Mouse (Mus musculus) megakaryocyte, embryonic 14.5 days (primary cell): ENCODE data around the gene Rhbdd2. TPM values are rescaled to one million over a fixed set of nuclear protein-coding genes. Genes with fewer than 3 reads are reported as not detected.

Experiments
- H3K27me3 ChIP-seq: replicated peaks from 2 replicates; pipeline ENCODE3; 2012; ENCODE audit warnings: inconsistent platforms
- H3K36me3 ChIP-seq: replicated peaks from 2 replicates; pipeline ENCODE3; 2012; ENCODE audit warnings: low read length, inconsistent platforms, mixed read lengths
- H3K4me1 ChIP-seq: 2 replicates; pipeline ENCODE4 v1.6.1; 2012; ENCODE audit warnings: inconsistent platforms
- H3K4me3 ChIP-seq: replicated peaks from 2 replicates; pipeline ENCODE3; 2012; ENCODE audit warnings: moderate library complexity, mild to moderate bottlenecking, inconsistent platforms
- H3K9me3 ChIP-seq: 2 replicates; pipeline ENCODE4 v1.6.1; 2012; ENCODE audit warnings: inconsistent platforms
- FLI1 ChIP-seq: IDR thresholded peaks from 2 replicates; pipeline ENCODE4 v1.6.1; 2012; ENCODE audit warnings: low read length, inconsistent platforms, mixed read lengths
- GATA1 ChIP-seq: IDR thresholded peaks from 3 replicates; pipeline ENCODE4 v1.6.1; 2012; ENCODE audit warnings: mixed read lengths, low read length, inconsistent platforms, borderline replicate concordance
- polyA plus RNA-seq: library from polyadenylated mRNA; stranded (reverse); fragments of >175 nt; gene quantifications from 2 replicates; pipeline ENCODE4 v1.2.3, GENCODE M21; 2012; ENCODE audit warnings: low replicate concordance; ENCODE audit not compliant: insufficient read depth

Rhbdd2 gene
- polyA plus RNA-seq, 1 experiment: 12.9 TPM

DNA sequence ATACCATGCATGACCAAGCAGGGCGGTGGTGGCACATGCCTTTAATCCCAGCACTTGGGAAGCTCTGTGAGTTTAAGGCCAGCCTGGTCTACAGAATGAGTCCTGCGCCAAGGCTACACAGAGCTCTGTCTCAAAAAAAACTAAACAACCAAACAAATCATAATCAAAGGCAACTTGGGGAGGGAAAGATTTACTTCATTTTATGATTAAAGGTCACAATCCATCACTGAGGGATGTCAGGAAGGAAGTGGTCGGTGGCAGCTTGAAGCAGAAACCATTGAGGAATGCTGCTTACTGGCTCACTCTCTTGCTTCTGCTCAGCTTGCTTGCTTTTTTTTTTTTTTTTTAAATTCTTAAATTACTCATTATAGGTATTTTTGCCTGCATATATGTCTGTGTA, 44.3 kb downstream of the Rhbdd2 start:
- Histone ChIP-seq H3K9me3 (peaks cover 11% of the 10 kb centered on the region), H3K4me3 (no peak overlapping the region), H3K4me1 (peaks cover 27% of the 10 kb centered on the region), H3K27me3 (peaks cover 64% of the 10 kb centered on the region), H3K36me3 (no peaks in the 10 kb centered on the region)
- TF ChIP-seq GATA1 (no peak), FLI1 (no peak)

DNA sequence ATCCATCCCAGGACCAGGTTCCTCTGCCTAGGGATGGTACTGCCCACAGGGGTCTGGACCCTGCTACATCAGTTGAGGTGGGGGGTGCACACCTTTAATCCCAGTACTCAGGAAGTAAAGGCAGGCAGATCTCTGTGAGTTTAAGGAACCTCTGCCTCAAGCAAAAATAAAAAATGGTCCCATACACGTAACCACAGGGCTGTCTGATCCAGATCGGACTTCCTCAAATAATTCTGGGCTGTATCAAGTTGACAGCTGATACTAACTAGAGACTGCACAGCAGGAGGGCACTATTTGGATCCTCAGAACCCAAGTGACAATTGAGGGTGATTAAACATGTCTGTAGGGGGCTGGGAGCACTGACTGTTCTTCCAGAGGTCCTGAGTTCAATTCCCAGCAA, 44.8 kb downstream of the Rhbdd2 start:
- no peak overlapping the region for H3K4me3 ChIP-seq
- no peak for TF ChIP-seq GATA1
- no peak for TF ChIP-seq FLI1
- H3K27me3 ChIP-seq: peaks cover 64% of the 10 kb centered on the region
- H3K4me1 ChIP-seq: peaks cover 27% of the 10 kb centered on the region
- H3K36me3 ChIP-seq: no peaks in the 10 kb centered on the region
- H3K9me3 ChIP-seq: peaks cover 11% of the 10 kb centered on the region

DNA sequence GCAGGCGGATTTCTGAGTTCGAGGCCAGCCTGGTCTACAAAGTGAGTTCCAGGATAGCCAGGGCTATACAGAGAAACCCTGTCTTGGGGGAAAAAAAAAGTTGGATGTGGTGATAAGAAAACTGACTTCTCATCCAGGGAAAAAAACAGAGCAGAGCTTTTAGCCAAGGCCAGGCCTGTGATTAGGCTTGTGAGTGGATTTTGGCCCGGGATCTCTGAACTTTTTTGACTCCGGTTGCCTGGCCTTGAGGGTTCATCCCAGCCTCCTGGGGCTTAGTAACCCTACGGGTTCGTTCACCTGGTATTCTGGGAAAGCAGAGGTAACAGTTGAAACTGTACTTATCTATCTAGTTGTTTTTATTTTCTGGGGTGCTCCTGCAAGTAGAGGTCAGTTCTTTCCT, 46.1 kb downstream of the Rhbdd2 start:
- Histone ChIP-seq H3K9me3 (peaks cover 11% of the 10 kb centered on the region), H3K4me1 (peaks cover 26% of the 10 kb centered on the region), H3K27me3 (peaks cover 62% of the 10 kb centered on the region), H3K36me3 (no peaks in the 10 kb centered on the region), H3K4me3 (no peak overlapping the region)
- TF ChIP-seq GATA1 (no peak), FLI1 (no peak)

DNA sequence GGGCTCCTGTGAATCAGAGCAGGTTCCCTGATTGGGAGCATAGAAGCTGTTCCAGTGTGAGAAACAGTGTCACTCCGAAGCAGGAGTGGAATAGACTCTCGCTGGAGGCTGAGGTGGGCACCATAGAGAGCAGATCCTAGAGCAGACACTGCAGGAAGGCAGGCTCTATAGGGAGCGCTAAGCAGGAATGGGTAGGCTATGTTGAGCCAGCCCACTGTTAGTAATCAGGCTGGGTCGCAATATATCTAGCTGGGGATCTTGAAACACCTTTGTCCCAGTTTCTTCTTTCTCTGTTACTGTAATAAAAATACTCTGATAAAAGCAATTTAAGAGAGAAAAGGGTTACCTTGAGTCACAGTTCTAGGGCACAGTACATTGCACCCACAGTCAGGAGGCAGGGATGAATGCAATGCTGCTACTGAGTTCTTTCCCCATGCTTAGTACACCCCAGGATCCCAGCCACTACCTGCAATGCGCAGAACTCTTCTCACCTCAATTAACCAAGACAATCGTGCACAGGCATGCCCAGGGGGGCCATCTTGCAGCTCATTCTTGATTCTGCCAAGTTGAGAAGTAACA, 48.6 kb downstream of the Rhbdd2 start:
- H3K4me3 ChIP-seq: no peak overlapping the region
- H3K4me1 ChIP-seq: peaks cover 18% of the 10 kb centered on the region
- H3K9me3 ChIP-seq: peaks cover 11% of the 10 kb centered on the region
- TF ChIP-seq GATA1: no peak
- no peak for TF ChIP-seq FLI1
- peaks cover 38% of the 10 kb centered on the region for H3K27me3 ChIP-seq
- H3K36me3 ChIP-seq: no peaks in the 10 kb centered on the region

DNA sequence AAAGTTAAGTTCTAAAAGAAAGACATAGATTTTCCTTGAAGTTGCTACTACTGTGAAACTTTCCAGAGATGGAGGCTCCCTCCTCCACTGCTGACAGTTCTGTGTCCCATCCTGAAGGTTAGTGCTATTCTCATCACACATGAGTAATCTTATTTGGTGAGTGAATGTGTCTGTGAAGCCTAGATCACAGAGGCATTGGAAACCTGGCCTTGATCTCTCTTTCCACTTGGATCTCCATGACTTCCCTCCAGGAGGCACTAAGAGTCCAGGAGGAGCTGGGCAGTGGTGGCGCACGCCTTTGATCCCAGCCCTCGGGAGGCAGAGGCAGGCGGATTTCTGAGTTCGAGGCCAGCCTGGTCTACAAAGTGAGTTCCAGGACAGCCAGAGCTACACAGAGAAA, 49.6 kb downstream of the Rhbdd2 start:
- no peak for TF ChIP-seq GATA1
- TF ChIP-seq FLI1: no peak
- Histone ChIP-seq H3K9me3 (peaks cover 10% of the 10 kb centered on the region), H3K4me3 (no peak overlapping the region), H3K36me3 (no peaks in the 10 kb centered on the region), H3K27me3 (peaks cover 35% of the 10 kb centered on the region), H3K4me1 (peaks cover 20% of the 10 kb centered on the region)

DNA sequence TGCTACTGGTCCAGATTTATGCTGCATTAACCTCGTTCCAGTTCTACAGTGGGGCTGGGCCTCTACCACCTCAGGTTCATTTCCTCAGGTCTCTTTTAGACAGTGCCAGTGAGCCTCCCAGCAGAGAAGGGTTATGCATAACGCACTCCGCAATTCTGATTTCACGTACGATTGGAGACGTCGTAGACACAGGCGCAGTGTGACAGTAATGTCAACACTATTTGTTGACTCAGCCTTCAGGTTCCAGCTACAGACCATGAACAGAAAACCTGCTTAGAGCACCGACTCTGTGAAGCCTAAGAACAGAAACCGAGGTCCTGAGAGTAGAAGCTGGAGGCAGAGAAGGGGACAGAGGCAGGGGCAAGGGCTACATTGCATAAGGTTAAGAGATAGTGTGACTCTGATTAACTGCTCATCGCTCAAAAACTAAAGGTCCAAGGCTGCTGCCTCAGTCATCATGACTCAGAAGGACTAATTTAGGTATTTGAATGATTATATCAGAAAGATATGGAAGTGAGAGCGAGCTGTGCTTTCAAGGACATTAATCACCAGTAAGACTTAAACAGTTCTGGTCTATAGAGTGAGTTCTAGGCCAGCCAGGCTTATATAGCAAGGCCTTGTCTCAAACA, 50.6 kb downstream of the Rhbdd2 start:
- peaks cover 32% of the 10 kb centered on the region for H3K27me3 ChIP-seq
- peaks cover 21% of the 10 kb centered on the region for H3K4me1 ChIP-seq
- no peaks in the 10 kb centered on the region for H3K36me3 ChIP-seq
- H3K4me3 ChIP-seq: no peak overlapping the region
- H3K9me3 ChIP-seq: peaks cover 2% of the 10 kb centered on the region
- TF ChIP-seq GATA1 (no peak), FLI1 (no peak)

DNA sequence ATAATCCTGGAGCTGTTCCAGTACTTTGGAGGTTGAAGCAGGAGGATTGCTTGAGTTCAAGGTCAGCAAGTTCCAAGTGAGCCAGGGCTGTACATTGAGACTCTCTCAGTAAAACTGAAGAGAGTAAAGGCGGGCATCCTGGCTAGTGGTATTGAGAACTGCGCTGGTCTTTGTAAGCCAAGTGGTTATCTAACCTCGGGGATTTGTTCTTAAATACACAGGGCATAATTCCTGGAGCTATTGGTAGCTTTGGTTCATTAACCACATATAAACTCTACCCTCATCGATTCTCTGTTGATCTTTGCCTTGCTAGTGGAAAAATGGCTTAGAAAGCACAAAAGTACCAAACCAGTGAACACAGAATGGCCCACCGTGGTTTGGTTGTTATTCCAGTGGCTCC, 58.0 kb downstream of the Rhbdd2 start:
- no peaks in the 10 kb centered on the region for H3K27me3 ChIP-seq
- TF ChIP-seq GATA1 (no peak), FLI1 (no peak)
- peaks cover 51% of the 10 kb centered on the region for H3K4me1 ChIP-seq
- peak overlapping the region; percentile 94 for H3K4me3 ChIP-seq
- no peaks in the 10 kb centered on the region for H3K9me3 ChIP-seq
- H3K36me3 ChIP-seq: peaks cover 30% of the 10 kb centered on the region

DNA sequence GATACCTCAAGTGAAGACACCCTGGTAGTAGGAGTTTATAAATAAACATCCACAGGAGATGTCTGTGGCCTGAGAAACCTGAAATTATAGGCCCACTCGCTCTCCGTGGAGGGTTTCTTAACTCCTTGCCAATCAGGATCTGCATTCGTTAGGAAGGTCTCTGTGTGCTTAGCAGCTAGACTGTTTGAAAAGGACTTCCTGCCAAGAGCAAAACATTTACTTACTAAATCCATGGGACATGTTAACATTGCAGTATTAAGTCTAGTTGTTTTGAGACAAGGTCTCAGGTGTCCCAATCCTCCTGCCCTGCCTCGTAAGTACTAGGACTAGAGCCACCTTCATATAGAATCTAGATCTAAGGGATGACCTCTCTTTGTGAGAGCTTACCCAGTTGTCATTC, 58.8 kb downstream of the Rhbdd2 start:
- H3K4me1 ChIP-seq: peaks cover 47% of the 10 kb centered on the region
- peaks cover 32% of the 10 kb centered on the region for H3K36me3 ChIP-seq
- no peak for TF ChIP-seq FLI1
- no peak for TF ChIP-seq GATA1
- no peaks in the 10 kb centered on the region for H3K9me3 ChIP-seq
- no peaks in the 10 kb centered on the region for H3K27me3 ChIP-seq
- peak overlapping the region; percentile 18 for H3K4me3 ChIP-seq

DNA sequence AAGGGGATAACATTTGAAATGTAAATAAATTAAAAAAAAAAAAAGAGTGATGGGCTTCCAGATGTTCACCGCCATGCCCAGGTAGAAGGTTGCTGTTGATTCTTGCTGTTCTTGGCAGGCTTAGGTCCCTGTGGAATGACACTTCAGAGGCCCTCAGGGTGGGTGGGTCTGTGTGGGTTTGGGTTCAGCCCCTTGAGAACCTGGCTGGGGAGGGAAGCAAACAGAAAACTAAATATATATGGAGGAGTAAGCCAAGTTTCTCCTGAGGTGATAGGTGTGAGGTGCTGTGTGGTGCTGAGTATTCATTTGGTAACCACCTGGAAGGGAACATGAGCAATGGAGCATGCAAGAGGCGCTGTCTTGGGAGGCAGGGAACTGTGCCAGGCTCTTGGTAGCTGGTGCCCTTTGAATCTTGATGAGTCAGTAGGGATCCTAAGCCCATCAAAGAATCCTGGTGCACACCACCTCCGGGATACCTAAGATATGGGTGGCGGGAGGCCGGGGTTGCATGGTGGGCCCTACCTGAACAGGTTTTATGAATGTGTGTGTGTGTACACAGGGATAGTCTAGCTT, 60.9 kb downstream of the Rhbdd2 start:
- Histone ChIP-seq H3K9me3 (no peaks in the 10 kb centered on the region), H3K4me3 (no peak overlapping the region), H3K4me1 (peaks cover 50% of the 10 kb centered on the region), H3K27me3 (no peaks in the 10 kb centered on the region), H3K36me3 (peaks cover 40% of the 10 kb centered on the region)
- TF ChIP-seq GATA1 (no peak), FLI1 (no peak)

DNA sequence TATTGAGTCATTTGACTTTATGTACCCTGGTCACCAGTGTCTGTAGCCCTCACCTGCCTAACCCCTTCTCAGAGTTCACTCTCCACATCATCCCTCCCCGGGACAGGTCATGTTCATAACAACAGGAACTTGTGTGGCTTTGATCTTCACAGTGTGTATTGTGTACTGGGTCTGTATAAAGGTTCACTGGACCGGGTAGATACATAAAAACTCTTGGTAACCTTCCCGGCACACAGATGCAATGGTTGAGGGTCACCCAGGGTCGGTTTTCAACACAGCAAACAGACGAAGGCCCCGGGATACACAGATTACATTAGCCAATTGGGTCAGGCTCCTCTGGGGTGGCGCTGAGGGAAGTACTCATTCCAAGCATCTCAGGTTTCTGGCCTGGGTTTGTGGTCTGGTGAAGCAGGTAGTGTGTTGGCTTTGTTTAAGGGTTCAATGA, 62.9 kb downstream of the Rhbdd2 start:
- Histone ChIP-seq H3K9me3 (no peaks in the 10 kb centered on the region), H3K27me3 (no peaks in the 10 kb centered on the region), H3K4me1 (peaks cover 44% of the 10 kb centered on the region), H3K4me3 (no peak overlapping the region), H3K36me3 (peaks cover 55% of the 10 kb centered on the region)
- TF ChIP-seq GATA1 (no peak), FLI1 (no peak)

Other genes with a start within 250 kb of the Rhbdd2 start
- gene Pom121, start 238.1 kb upstream of the Rhbdd2 start, polyA plus RNA-seq: 36.0 and 90.7 TPM in 2 replicates
- 0.51 TPM in 1 of 2 replicates, not detected in the other for gene Hip1, start 87.5 kb upstream of the Rhbdd2 start, polyA plus RNA-seq
- gene Ccl26, start 69.0 kb upstream of the Rhbdd2 start, polyA plus RNA-seq: not detected in 2 replicates
- not detected in 2 replicates for gene Ccl24, start 59.6 kb upstream of the Rhbdd2 start, polyA plus RNA-seq
- 112 and 330 TPM in 2 replicates for gene Por, start 37.4 kb downstream of the Rhbdd2 start, polyA plus RNA-seq
- 13.5 and 55.6 TPM in 2 replicates for gene Tmem120a, start 111.8 kb downstream of the Rhbdd2 start, polyA plus RNA-seq
- not detected in 2 replicates for gene Styxl1, start 145.8 kb downstream of the Rhbdd2 start, polyA plus RNA-seq
- gene Mdh2, start 145.9 kb downstream of the Rhbdd2 start, polyA plus RNA-seq: 386 and 408 TPM in 2 replicates
- 0.13 and 1.9 TPM in 2 replicates for gene Srrm3, start 174.3 kb downstream of the Rhbdd2 start, polyA plus RNA-seq